Mouse (Mus musculus) adrenal gland (tissue): ENCODE results near the gene Susd6.

Source experiments
- intact Hi-C: fragments of 180-260 bp; cut with DNase I; formaldehyde crosslinking; loops from one replicate; pipeline ENCODE4 v1.15.1; 2025

The Susd6 gene

DNA sequence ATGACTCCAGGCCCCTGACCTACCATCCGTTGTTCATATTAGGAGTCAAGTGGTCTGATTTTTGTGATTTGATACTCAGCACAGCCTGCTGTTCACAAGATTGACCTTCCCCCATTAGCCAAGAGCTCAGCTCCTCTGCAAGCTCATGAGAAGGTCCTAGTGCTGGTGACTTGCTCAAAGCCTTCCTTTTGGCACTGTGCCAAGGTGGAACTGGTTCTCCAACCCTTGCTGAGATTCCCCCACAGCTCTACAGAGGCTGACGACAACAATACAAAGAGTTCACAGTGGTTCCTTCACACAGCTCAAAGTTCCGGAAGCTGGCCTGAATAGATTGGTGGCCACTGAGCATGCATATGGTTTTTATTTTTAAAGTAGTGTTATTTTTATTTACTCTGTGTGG lies 133.9 kb downstream of the Susd6 start:
- intact Hi-C loops, result no loop called here

GRCm38 (mm10) chr12:80925919-80926318 lies 135.6 kb downstream of the Susd6 start:
- intact Hi-C loops, result no loop called here

GRCm38 (mm10) chr12:80926550-80926949 lies 136.2 kb downstream of the Susd6 start:
- intact Hi-C loops, result no loop called here

- intact Hi-C loops, result no loop called here
Measured at GRCm38 (mm10) chr12:80927518-80927917, 137.2 kb downstream of the Susd6 start.

- intact Hi-C loops, result no loop called here
Measured at GRCm38 (mm10) chr12:80928881-80929280, 138.6 kb downstream of the Susd6 start.

- intact Hi-C loops, result no loop called here
Measured at GRCm38 (mm10) chr12:80930141-80930540, 139.8 kb downstream of the Susd6 start.
